Mouse (Mus musculus) layer of hippocampus, adult 18-20 months (tissue): ENCODE results near the gene Gm20431. TPM values are rescaled to one million over a fixed set of nuclear protein-coding genes. Genes with fewer than 3 reads are reported as not detected.
A peak's percentile ranks its signal among the peaks of the same experiment; 100 is the strongest.

Experiments
- DNase-seq, 2 experiments: peaks; one replicate each; pipeline ENCODE4 v3.0.0; 2022; ENCODE audit warnings: low spot score in 2 of 2
- long read RNA-seq: library from polyadenylated mRNA; stranded (forward); transcript quantifications from one replicate; pipeline ENCODE4 v2.0.0, GENCODE M21; 2021
- total RNA-seq, 2 experiments: library from RNA; stranded (reverse); gene quantifications; 2 replicates each; pipeline ENCODE4 v1.2.3; 2021

Gene Gm20431
- 10 to 100 TPM; 36.7 to 39.9 TPM for total RNA-seq
- long read RNA-seq, partial matches to known transcripts, result 7 of 8 reads
- long read RNA-seq, other reads (novel, unspliced or antisense), result 1 of 8 reads

- DNase-seq, result peak; percentile 91 to 96
Measured at GRCm38 (mm10) chr2:167661270-167662203, at the start of gene Gm20431. TSS of gene Gm20431 (minus strand) at chr2:167661496.

- DNase-seq, result no peak
Measured at GRCm38 (mm10) chr2:167710574-167710973, 49.3 kb upstream of the Gm20431 start.

GRCm38 (mm10) chr2:167709969-167710368 is 48.7 kb upstream of the Gm20431 start:
- DNase-seq, result no peak

GRCm38 (mm10) chr2:167708373-167708772 is 47.1 kb upstream of the Gm20431 start:
- DNase-seq, result no peak

- DNase-seq, result no peak
Measured at GRCm38 (mm10) chr2:167706183-167706939, 45.1 kb upstream of the Gm20431 start.

- no peak for DNase-seq
Measured at GRCm38 (mm10) chr2:167704409-167704808, 43.1 kb upstream of the Gm20431 start.

GRCm38 (mm10) chr2:167702126-167702525 is 40.8 kb upstream of the Gm20431 start:
- DNase-seq, result no peak

GRCm38 (mm10) chr2:167701472-167701871 is 40.2 kb upstream of the Gm20431 start:
- DNase-seq, result no peak

GRCm38 (mm10) chr2:167700018-167700417 is 38.7 kb upstream of the Gm20431 start:
- no peak for DNase-seq

- DNase-seq, result no peak
Measured at GRCm38 (mm10) chr2:167697902-167698301, 36.6 kb upstream of the Gm20431 start.

- no peak for DNase-seq
Measured at GRCm38 (mm10) chr2:167696143-167696542, 34.8 kb upstream of the Gm20431 start.

GRCm38 (mm10) chr2:167695491-167695890 is 34.2 kb upstream of the Gm20431 start:
- DNase-seq, result no peak

- no peak for DNase-seq
Measured at GRCm38 (mm10) chr2:167694963-167695362, 33.7 kb upstream of the Gm20431 start.

- DNase-seq, result no peak
Measured at GRCm38 (mm10) chr2:167694244-167694643, 32.9 kb upstream of the Gm20431 start.

- DNase-seq, result no peak
Measured at GRCm38 (mm10) chr2:167693540-167693939, 32.2 kb upstream of the Gm20431 start.

GRCm38 (mm10) chr2:167692831-167693230 is 31.5 kb upstream of the Gm20431 start:
- DNase-seq, result no peak

- peak in 1 of 2 experiments; percentile 42 for DNase-seq
Measured at GRCm38 (mm10) chr2:167691871-167692661, 30.8 kb upstream of the Gm20431 start.

- DNase-seq, result no peak
Measured at GRCm38 (mm10) chr2:167691410-167691809, 30.1 kb upstream of the Gm20431 start.

- peak; percentile 43 to 84 for DNase-seq
Measured at GRCm38 (mm10) chr2:167690962-167691311, 29.6 kb upstream of the Gm20431 start.

- DNase-seq, result peak; percentile 63 to 85
Measured at GRCm38 (mm10) chr2:167690219-167690961, 29.1 kb upstream of the Gm20431 start.
